Mouse (Mus musculus): ENCODE measurements around the gene Dnase2b. TPM values are rescaled to one million over a fixed set of nuclear protein-coding genes. Genes with fewer than 3 reads are reported as not detected.

The Dnase2b gene
- polyA plus RNA-seq (2017; shearing (Covaris generic)): under 1 TPM; 0.08 to 0.17 TPM

DNA sequence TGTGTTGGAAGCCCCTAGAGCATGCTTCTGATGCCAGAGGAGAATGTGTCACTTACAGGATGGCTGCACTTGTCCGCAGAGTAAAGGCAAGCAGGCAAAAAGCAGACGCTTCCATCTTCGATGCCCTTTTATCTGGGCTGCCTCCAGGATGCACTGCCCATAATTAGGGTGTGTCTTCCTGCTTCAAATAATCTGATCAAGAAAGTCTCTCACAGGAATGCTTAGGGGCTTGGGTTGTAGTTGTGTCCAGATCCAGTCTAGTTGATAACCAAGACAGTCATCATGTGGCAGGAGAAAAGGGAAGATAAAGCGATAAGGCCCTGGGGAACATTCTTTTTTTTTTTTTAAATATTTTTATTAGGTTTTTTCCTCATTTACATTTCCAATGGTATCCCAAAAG lies at the start of gene Dnase2b:
Dnase2b (minus strand) TSS at position 101 of the 400 bp plus-strand sequence.

DNA sequence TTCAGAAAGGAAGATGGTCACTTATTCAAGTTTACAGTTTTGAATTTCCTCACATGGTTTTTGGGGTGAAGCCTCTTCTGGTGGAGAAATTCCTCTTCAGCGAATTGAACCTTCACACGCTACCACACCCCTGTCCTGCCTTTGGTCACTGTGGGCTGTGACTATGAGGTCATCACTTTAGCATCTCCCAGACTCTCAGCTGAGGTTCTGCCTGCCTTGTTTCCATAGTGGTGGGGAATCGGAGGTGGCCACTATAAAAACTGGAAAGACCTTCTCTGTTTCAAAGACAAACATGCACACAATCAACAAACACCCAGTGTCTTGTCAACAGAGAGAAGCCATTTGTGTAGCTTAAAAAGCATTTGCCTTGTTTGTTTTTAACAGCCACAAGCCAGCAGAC lies 35.8 kb upstream of the Dnase2b start, which contains the start of gene 4930503B20Rik:
4930503B20Rik (minus strand) TSS at position 101 of the 400 bp plus-strand sequence.

DNA sequence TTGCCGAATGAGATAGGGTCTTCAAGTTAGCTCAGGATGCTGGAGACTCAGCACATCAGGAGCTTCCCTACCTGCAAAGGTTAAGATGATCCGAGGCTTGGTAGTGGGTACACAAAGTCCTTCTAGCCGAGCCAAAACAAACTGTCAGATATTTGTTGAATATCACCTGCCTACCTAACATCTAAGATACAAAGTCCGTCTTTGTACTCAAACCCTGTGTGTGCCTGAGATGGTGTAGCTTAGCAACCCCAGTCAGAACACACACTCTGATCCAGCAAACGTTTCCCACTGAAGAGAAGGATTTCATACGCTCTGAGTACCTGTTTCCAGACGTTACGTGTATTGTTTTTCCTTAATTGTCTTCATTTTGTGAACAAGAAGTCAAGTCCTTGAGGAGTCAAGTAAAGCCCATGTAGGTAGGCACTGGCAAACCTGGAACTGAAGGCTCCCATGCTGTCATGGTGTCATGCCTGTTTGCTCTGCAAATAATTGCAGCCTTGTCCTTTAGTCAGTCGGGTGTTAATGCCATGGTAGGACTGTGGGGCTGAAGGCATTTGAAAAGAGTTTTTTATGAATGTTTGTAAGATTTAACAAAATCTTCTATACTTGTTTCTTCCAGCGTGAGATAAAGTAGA lies 45.1 kb downstream of the Dnase2b start, which contains the start of gene Uox:
Uox (plus strand) TSS at position 279 of the 635 bp plus-strand sequence.

Other genes starting within 250 kb of the Dnase2b start
- 1 to 10 TPM; 4.5 to 6.9 TPM for gene Ssx2ip, start 211.0 kb downstream of the Dnase2b start, polyA plus RNA-seq (2017; shearing (Covaris generic))
- 1 to 10 TPM; 6.2 to 9.5 TPM for gene Ctbs, start 165.8 kb downstream of the Dnase2b start, polyA plus RNA-seq (2017; shearing (Covaris generic))
- gene Spata1, start 115.8 kb downstream of the Dnase2b start, polyA plus RNA-seq (2017; shearing (Covaris generic)): 10 to 100 TPM in 1 of 2 experiments, 1 to 10 TPM in 1; 7.6 to 15.8 TPM
- 100 to 1,000 TPM; 403 to 420 TPM for gene Gng5, start 115.8 kb downstream of the Dnase2b start, polyA plus RNA-seq (2017; shearing (Covaris generic))
- 10 to 100 TPM; 63.9 to 84.6 TPM for gene Rpf1, start 94.2 kb downstream of the Dnase2b start, polyA plus RNA-seq (2017; shearing (Covaris generic))
- under 1 TPM; 0.07 to 0.62 TPM for gene Uox, start 45.2 kb downstream of the Dnase2b start, polyA plus RNA-seq (2017; shearing (Covaris generic))
- gene 4930503B20Rik, start 35.7 kb upstream of the Dnase2b start, polyA plus RNA-seq (2017; shearing (Covaris generic)): not detected
- gene Samd13, start 70.0 kb upstream of the Dnase2b start, polyA plus RNA-seq (2017; shearing (Covaris generic)): under 1 TPM; 0.74 to 0.95 TPM
- 100 to 1,000 TPM; 145 to 167 TPM for gene Prkacb, start 197.4 kb upstream of the Dnase2b start, polyA plus RNA-seq (2017; shearing (Covaris generic))
- gene Ttll7, start 236.8 kb upstream of the Dnase2b start, polyA plus RNA-seq (2017; shearing (Covaris generic)): under 1 TPM in 1 of 2 experiments, not detected in 1; 0.48 TPM